Mouse (Mus musculus) stomach, postnatal 0 days (tissue): ENCODE measurements around the gene Babam2. TPM values are rescaled to one million over a fixed set of nuclear protein-coding genes. Genes with fewer than 3 reads are reported as not detected.
A peak's percentile ranks its signal among the peaks of the same experiment; 100 is the strongest.

Source experiments
- ATAC-seq: fragments of 200-750 bp; cut with Nextera tagmentation; 2 replicates; pipeline ENCODE4 v1.8.0; 2017; ENCODE audit not compliant: low FRiP score, low TSS enrichment
- DNase-seq: peaks from one replicate; pipeline ENCODE4 v3.0.0-alpha.2; 2016; ENCODE audit warnings: low spot score
- H3K27ac ChIP-seq: fragments of 300-500 bp; sonication (generic); replicated peaks from 2 replicates; pipeline ENCODE4 v1.5.1; 2014; ENCODE audit warnings: mild to moderate bottlenecking, control low read depth
- H3K27me3 ChIP-seq: fragments of 300-500 bp; sonication (generic); 2 replicates; pipeline ENCODE4 v1.6.1; 2014; ENCODE audit warnings: low read length; ENCODE audit not compliant: control insufficient read depth, insufficient read depth
- H3K36me3 ChIP-seq: fragments of 300-500 bp; sonication (generic); 2 replicates; pipeline ENCODE4 v1.6.1; 2014; ENCODE audit warnings: low read length, mixed read lengths; ENCODE audit not compliant: control insufficient read depth, insufficient read depth
- H3K4me1 ChIP-seq: fragments of 300-500 bp; sonication (generic); replicated peaks from 2 replicates; pipeline ENCODE4 v1.6.1; 2014; ENCODE audit warnings: antibody characterized with exemption; ENCODE audit not compliant: control insufficient read depth, insufficient read depth
- H3K4me2 ChIP-seq: fragments of 300-500 bp; sonication (generic); replicated peaks from 2 replicates; pipeline ENCODE4 v1.6.1; 2014; ENCODE audit warnings: low read depth, mild to moderate bottlenecking, control low read depth, moderate library complexity
- H3K4me3 ChIP-seq: fragments of 300-500 bp; sonication (generic); 2 replicates; pipeline ENCODE4 v1.5.1; 2014; ENCODE audit warnings: low read depth, low read length, control low read depth
- H3K9ac ChIP-seq: fragments of 300-500 bp; sonication (generic); 2 replicates; pipeline ENCODE4 v1.6.1; 2014; ENCODE audit warnings: mild to moderate bottlenecking, low read length, control low read depth, mixed read lengths
- H3K9me3 ChIP-seq: fragments of 300-500 bp; sonication (generic); 2 replicates; pipeline ENCODE4 v1.6.1; 2016; ENCODE audit warnings: low read length; ENCODE audit not compliant: control insufficient read depth
- CTCF ChIP-seq: IDR thresholded peaks from 2 replicates; pipeline ENCODE4 v1.5.1; 2016; ENCODE audit warnings: antibody characterized with exemption, low read depth, mild to moderate bottlenecking, moderate library complexity
- EP300 ChIP-seq: optimal IDR thresholded peaks from 2 replicates; pipeline ENCODE3; 2016; ENCODE audit warnings: antibody characterized with exemption
- WGBS: fragments of 180-500 bp; shearing (Covaris S2); extraction: QIAGEN DNeasy Blood & Tissue Kit; methylation state at CpG from one replicate; pipeline ENCODE4 v1.1.7; 2014; 5-methylcytosine and 5-hydroxymethylcytosine counted together
- polyA plus RNA-seq: library from polyadenylated mRNA; unstranded; fragments of >200 nt; fragmentation: Nextera tagmentation; extraction: Ambion mirVana; gene quantifications from 2 replicates; pipeline ENCODE4 v1.2.1, GENCODE M21; 2015

Babam2 gene
- polyA plus RNA-seq, 1 experiment from 2014 or later, result 44.9 TPM

- H3K27me3 ChIP-seq, result no peaks in the 10 kb centered on the region
- H3K9me3 ChIP-seq, result no peaks in the 10 kb centered on the region
- WGBS, result 62% methylated on average over 2 of the region's 2 CpGs
- no peaks in the 10 kb centered on the region for H3K36me3 ChIP-seq
- TF ChIP-seq EP300 (no peak), CTCF (no peak)
- H3K9ac ChIP-seq, result no peak overlapping the region
- H3K4me1 ChIP-seq, result no peaks in the 10 kb centered on the region
- H3K4me3 ChIP-seq, result no peak overlapping the region
- H3K27ac ChIP-seq, result no peak overlapping the region
- no peak overlapping the region for H3K4me2 ChIP-seq
- no peak for DNase-seq
- ATAC-seq, result no peak
Measured at GRCm38 (mm10) chr5:31686040-31686439, 11.4 kb upstream of the Babam2 start.

DNA sequence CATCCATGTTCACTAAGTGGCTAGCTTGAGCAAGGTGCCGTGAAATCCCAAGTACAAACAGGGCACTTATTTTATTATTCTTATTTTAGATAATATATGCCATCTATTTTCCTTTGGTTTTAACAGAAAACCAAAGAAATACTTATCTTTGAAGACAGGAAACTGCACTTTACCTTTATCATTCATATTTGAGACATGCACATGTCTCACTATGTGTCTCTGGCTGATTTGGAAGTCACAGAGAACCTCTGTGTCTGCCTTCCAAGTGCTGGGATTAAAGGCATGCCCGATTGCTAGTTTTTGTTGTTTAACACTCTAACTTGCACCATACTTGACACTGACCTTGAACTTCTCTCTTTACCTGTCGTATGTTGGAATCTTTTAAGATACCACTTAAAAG is 9.5 kb upstream of the Babam2 start:
- TF ChIP-seq CTCF, result no peak
- TF ChIP-seq EP300, result no peak
- Histone ChIP-seq H3K4me3 (no peak overlapping the region), H3K27me3 (no peaks in the 10 kb centered on the region), H3K4me2 (no peak overlapping the region), H3K27ac (no peak overlapping the region), H3K4me1 (no peaks in the 10 kb centered on the region), H3K36me3 (no peaks in the 10 kb centered on the region), H3K9ac (no peak overlapping the region), H3K9me3 (no peaks in the 10 kb centered on the region)
- 91% methylated on average over 3 of the region's 3 CpGs for WGBS
- DNase-seq (no peak), ATAC-seq (no peak)

DNA sequence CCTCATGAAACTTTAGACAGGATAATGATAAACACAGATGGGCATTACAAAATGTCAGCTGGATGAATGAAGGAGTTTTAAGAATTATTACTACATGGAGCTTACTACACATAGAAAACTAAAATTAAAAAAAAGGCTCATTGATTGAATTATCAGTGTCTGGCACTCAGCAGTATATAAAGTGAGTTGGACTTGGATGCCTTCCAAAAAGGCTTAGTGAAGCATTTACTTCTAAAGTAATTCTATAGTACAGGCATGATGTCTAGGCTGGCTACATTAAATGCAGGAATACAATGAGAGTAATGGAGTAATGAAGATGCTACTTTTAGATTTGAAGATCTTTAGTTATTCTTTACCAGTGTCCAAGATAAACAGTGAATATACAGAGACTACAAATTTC is 4.3 kb upstream of the Babam2 start:
- Histone ChIP-seq H3K9me3 (no peaks in the 10 kb centered on the region), H3K9ac (no peak overlapping the region), H3K27me3 (no peaks in the 10 kb centered on the region), H3K4me2 (no peak overlapping the region), H3K36me3 (no peaks in the 10 kb centered on the region), H3K27ac (no peak overlapping the region), H3K4me3 (no peak overlapping the region), H3K4me1 (0 out of 2 replicates have a peak, but pooled peaks cover 3% of the 10 kb centered on the region)
- TF ChIP-seq EP300 (no peak), CTCF (no peak)
- ATAC-seq, result no peak
- DNase-seq, result no peak

GRCm38 (mm10) chr5:31696971-31697643 is 377 bp upstream of the Babam2 start, which contains the start of gene Rbks:
Rbks (minus strand) TSS chr5:31697627.
- Histone ChIP-seq H3K9ac (peak within 1 kb of the TSS; percentile 85), H3K9me3 (no peaks in the 10 kb centered on the region), H3K27ac (peak within 1 kb of the TSS; percentile 97), H3K4me1 (0 out of 2 replicates have a peak, but pooled peaks cover 3% of the 10 kb centered on the region), H3K4me3 (peak within 1 kb of the TSS; percentile 73), H3K27me3 (no peaks in the 10 kb centered on the region), H3K4me2 (peak within 1 kb of the TSS; percentile 86), H3K36me3 (no peaks in the 10 kb centered on the region)
- 10% methylated on average over 17 of the region's 18 CpGs for WGBS
- TF ChIP-seq EP300 (no peak), CTCF (no peak)
- DNase-seq (no peak), ATAC-seq (no peak)

DNA sequence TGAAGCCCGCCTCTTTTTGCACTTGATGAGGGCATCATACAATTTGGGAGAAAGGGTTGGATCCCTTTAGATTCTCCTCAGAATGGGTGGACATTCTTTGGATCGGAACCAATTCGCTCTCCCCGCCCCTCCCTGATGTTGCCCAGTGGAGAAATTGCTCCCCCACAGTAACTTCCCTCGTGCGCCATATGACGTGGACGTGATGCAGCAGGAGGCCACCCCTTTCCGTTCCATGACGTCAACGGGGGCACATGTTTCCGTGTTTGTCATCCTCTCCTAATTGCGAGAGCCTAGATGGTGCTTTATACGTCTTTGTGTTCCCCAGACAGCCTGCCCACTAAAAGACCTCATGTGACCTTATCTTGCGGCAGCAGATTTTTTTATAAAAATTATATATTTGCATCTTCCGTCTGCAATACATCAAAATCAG is 828 bp downstream of the Babam2 start:
- Histone ChIP-seq H3K4me1 (0 out of 2 replicates have a peak, but pooled peaks cover 3% of the 10 kb centered on the region), H3K9ac (peak overlapping the region; percentile 85), H3K27me3 (no peaks in the 10 kb centered on the region), H3K36me3 (no peaks in the 10 kb centered on the region), H3K9me3 (no peaks in the 10 kb centered on the region), H3K4me3 (peak overlapping the region; percentile 73), H3K4me2 (peak overlapping the region; percentile 86), H3K27ac (peak overlapping the region; percentile 97)
- TF ChIP-seq CTCF (no peak), EP300 (peak; percentile 88)
- peak; percentile 91 for DNase-seq
- ATAC-seq, result peak; percentile 79
- 3% methylated on average over 16 of the region's 16 CpGs for WGBS

DNA sequence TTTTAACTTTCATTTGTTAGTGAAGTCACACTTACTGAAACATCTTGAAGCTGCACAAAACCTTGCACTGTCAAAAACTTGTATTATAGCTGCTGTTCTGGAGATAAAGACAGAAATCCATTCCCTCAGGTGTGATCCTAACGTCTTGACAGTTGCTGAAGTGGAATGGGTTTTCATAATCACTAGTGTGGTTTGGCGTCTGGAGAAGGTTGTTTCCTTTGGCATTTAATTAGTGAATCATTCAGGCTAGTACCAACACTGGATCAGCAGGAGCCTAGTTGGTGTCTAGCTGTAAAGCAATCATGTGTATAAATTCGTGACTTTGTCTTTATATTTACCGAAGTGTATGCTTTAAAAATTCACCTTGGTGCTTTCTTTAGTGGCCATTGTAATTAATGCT is 1.4 kb downstream of the Babam2 start:
- Histone ChIP-seq H3K4me3 (peak overlapping the region; percentile 73; the same call in 1 of the 2 replicates), H3K27me3 (no peaks in the 10 kb centered on the region), H3K4me1 (0 out of 2 replicates have a peak, but pooled peaks cover 3% of the 10 kb centered on the region), H3K4me2 (no peak overlapping the region; the same call in 1 of the 2 replicates), H3K36me3 (0 out of 2 replicates have a peak, but pooled peaks cover 3% of the 10 kb centered on the region), H3K9me3 (no peaks in the 10 kb centered on the region), H3K27ac (peak overlapping the region; percentile 77), H3K9ac (no peak overlapping the region)
- TF ChIP-seq EP300, result no peak
- no peak for TF ChIP-seq CTCF
- ATAC-seq (no peak), DNase-seq (no peak)
- 42% methylated on average over 4 of the region's 4 CpGs for WGBS
